Mouse (Mus musculus): Measurements from ENCODE around the gene Nomo1.

The Nomo1 gene

DNA sequence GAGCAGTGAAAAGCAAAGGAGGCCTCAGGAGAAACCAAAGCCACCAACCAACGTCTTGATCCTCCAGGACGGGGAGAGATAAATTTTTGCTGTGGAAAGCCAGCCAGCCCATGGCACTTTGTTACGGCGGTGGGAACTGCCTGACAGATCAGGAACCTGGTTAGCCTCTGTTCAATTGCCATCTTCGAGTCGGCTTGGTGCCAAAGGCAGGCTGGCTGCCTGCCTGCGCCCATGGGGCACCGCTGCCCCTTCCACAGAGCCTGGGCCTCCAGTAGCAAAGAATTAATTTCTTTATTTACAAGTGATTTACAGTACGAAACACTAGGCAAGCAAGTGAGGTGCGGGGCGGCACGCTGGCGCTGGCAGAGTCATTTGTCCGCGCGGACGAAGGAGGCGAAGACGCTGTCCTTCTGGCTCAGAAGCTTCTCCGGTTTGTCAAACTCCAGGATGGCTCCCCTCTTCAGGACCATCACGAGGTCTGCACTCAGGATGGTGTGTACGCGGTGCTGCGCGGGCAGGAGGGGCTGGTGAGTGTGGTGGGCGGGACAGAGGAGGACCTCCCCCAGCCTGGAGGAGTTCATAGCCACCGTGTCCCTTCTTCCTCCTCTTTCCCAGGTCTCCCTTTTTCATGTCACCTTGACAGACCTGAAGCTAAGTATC lies 70.9 kb downstream of the Nomo1 start:
- no peak for DNase-seq

DNA sequence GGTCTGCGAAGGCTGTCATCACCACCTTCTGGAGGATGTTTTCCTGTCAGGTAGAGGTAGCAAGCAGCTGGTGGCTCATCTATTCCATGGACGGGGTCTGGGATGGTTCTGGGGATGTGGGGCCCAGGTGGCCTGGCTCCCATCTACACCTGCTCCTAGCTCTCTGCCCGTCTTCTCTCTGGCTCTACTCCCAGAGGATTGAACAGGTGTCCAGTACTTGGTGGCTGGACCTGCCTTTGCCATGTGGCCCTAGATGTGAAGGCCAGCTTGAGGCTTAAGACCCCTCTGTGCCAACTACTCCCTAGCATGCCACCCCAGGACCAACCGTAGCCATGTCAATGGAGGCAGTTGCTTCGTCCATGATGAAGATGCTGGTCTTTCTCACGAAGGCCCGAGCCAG lies 72.0 kb downstream of the Nomo1 start:
- no peak for DNase-seq

DNA sequence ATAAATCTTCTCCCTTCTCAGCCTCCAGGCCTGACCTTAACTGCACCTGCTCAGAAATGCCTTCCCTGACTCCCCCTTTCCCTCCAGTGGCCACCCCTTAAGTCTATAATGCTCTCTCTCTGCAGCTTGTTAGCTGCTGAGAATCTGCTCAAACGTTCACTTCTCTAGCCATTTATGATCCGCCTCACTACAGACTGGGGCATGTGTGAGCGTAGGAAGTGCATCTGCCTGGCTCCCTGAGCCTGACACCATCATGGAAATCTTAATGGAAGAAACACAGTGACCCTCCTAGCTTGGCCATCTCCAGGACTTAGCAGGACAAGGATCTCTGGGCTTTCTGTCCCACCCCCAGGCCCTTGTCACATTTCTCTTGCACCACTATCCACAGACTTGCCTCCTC lies 76.6 kb downstream of the Nomo1 start:
- DNase-seq = no peak

DNA sequence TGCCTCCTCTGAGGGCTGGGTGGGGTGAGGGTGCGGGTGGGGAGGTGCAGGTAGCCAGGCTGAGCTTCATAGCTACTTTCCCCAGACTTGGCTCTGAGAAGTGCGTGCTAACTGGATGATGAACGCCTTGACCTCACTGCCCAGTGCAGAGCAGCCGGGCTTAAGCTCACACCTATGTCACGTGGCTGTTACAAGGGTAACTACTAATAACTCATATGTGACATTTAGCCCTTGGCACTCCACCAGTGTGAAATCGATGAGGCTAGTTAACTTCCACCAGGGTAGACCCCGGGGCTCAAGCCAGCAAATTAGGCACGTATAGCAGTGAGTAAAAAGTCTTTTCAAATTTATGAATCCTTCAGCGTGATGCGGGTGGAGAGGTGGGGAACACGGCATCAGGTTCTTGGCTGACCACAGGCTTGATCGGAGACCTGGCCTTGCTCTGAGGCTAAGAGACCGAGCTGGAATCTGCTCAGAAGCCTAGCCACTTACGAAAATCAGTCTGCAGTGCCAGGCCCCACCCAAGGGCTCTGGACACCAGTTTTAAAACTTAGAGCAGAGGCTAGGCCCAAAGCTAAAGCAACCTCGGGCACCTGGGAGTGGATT lies 77.8 kb downstream of the Nomo1 start:
- DNase-seq = no peak

DNA sequence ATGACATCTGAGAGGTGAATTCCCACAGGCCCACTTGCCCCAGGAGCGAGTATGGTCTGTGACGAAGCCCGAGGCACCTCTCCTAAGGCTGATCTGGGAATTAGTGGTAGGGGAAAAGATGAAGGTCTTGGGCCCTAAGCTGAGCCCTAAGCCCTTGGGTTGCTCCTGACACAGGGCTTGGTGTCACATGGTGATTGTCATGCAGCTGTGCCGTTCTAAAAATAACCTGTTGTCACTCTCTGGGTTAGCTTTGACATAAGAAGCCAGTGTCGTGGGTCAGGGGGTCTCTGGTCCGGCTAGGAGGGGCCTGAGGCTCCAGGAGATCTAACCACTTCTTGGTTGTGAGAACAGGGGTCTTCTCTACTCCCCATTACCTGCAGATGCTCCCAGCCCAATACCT lies 78.4 kb downstream of the Nomo1 start:
- DNase-seq = no peak

DNA sequence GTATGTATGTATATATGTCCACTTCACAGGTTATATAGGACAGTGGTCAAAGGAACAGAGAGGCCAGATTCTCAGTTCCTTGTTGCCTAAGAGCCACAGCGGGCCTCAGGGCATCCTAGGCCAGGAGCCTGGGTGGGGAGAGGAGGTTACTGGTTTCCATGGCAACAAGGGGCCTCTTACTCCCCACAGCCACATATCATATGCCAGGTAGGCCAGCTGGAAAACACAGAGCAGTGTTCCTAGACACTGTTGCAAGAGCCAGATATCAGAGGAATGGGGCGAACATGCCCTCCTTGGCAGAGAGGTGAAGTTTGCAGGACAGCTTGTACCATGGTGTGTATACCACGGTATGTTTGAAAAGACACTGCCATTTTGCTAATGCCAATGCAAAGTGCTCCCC lies 79.9 kb downstream of the Nomo1 start:
- no peak for DNase-seq

DNA sequence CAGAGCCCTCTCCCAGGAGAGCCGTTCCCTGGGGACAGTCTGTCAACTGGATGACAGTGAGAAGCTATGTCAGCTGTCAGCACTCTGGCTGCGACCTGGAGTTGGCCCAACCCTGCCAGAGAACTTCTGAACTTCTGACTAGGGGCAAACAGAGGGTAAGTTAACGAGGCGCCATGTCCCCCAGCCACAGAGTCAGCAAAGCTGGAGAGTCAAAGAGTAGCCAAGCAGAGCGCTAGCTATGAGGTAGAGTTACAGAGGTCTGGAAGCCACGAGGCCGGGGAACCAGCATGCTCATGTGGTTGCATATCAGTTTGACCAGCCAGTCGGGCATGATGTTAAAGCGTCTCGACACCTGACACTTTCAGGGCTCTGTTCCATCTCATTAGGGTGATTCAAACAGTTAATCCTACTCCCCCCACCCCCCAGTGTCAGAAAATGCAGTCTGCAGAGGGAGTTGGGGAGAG lies 82.7 kb downstream of the Nomo1 start:
- DNase-seq = no peak

DNA sequence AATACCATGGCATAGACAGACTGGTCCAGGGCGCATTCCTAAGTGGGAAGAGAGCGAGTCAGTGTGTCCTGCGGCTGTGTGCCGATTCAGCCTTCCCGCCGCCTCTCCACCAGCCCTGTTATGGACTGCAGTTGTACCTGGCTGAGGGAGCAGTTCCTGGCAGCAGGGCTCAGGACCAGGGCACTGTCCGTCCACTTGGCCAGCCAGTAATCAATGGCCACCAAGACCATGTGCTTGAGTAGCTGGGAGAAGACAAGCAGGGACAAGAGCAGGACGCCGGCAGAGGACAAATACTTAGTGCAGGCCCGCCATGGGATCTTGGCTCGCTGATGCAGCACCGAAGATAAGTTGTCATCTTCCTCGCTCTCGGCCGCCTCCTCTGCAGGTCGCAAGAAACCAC lies 83.5 kb downstream of the Nomo1 start:
- DNase-seq = no peak

DNA sequence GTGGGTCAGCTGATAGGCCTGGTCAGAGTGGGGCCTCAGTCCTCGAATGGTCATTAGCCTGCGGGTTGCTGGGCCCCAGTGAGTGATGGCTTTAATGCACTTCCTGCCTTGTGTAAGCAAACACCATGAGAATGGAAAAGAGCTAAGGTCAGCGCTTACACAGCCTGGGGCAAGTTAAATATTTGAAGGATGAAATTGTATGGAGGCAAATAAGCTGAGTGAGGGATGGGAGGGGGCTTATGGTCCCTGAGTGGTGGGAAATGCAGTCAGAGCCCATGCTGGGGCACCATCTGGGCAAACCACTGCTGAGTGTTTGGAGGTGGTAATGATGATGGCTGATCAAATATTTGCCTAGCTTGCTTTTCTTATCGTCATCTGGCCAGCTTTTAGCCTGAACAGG lies 89.5 kb downstream of the Nomo1 start:
- no peak for DNase-seq

DNA sequence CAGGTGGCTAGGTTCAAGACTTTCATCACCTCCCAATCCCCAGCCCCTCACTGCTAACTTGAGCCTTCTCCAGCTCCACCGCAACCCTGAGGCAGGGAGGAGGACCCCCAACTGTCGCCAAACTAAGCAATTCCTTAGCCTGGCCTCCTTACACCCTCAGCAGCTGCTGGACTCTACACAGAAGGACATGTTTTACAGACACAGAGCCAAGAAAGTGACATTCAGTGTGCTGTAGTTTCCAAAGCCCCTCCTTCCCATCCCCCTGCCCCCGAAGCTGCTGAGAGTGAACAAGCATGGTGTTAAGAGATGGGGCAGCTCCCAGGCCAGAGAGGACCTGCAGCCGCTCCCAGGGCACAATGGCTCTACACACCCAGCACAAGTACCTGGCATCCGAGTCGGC lies 91.0 kb downstream of the Nomo1 start:
- no peak for DNase-seq

DNA sequence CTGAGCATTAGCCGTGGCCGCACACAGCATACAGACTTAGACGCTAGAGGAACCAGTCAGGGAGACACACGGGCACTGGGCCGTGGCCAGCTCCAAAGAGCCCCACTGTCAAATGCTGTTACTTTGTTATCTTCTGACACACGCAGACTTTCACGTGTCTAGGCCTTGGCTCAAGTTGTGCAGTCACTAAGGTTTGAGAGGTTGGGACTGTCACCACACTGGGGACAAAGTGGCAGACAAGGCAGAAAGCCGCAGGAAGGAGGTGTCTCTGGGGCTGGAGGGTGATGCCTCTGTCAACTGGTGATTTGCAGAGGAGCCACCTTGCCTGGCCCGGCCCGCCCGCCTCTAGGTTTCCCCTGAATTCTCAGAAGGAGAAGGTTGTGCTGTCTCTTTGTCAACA lies 91.8 kb downstream of the Nomo1 start:
- DNase-seq = no peak

DNA sequence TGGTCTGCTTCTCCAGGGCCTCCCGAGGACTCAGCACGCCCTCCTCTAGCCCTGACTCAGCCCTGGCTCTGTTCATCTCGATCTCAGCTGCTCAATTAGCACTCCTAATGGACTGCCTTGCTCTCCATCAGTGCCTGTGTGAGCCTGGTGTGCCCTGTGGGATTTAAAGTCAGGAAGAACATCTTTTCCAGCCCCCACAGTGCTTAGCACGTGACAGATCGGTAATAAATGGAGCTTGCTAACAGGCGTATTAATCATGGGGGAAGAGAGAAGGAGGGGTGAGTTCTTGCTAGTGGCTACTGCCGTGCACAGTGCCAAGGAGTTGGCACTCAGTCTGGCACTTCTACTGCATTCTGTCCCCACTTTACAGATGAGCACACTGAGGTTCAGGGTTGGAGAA lies 94.7 kb downstream of the Nomo1 start:
- DNase-seq = no peak

DNA sequence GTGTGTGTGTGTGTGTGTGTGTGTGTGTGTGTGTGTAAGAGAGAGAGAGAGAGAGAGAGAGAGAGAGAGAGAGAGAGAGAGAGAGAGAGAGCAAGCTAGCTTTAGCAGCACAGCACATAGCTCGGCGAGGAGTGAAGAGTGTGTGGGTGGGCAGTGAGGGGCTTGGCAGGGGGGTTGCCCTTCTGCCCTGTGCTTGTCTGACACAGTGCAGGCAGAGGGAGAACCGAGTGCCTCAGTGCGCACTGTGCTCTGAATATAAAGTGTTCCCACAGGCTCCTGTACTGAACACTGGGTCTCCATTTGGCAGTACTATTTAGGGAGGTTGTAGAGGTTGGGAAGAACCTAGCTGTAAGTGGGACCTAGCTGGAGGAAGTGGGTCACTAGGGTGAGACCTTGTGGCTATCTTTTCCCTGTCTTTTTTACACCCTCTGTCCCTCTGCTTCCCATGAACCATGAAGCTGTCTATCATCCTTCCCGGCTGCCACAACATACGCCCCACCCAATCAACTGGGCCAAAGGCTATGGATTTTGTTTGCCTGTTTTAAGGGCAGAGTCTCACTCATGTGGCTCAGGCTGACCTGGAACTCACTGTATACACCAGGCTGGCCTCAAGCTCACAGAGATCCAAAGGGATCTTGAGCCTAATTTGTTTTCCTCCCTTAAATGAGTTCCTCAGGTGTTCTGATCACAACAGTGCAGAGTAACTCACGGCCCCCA lies 96.1 kb downstream of the Nomo1 start:
- no peak for DNase-seq

DNA sequence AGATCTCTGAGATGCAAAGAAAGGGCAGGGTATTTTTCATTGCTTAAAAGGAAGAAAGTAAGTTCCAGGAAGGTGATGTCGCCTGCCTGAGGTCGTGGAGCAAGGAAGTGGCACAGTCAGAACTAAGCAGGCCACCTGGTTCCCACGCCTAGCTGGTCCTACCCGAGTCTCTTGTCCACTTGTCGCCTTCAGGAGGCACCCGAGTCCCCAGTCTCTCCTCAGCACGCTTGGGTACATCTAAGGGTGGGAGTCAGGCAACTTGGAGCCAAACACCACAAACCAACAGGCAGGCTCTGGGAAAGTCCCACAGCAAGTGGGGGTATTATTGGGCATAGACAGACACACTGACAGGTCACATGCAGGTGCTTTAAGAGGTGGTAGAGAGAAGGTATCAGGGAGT lies 97.2 kb downstream of the Nomo1 start:
- DNase-seq = no peak

DNA sequence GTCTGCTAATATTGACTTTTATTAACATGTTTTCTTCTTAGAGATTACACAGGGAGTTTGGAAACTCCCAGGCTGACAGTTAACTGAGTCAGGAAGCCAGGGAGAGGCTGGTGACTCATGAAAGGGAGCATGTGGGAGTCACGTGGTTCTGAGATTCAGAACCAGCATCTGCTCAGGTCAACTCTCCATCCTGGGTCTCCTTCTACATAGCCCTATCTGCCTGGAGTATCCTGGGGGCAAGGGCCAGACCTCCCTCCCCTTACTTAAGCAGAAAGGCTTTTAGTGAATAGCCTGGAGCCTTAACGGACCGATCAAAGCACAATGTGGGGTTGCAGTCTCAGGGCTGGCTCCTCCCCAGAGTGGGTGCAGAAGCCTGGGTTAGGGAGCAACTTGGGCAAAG lies 97.8 kb downstream of the Nomo1 start:
- no peak for DNase-seq

DNA sequence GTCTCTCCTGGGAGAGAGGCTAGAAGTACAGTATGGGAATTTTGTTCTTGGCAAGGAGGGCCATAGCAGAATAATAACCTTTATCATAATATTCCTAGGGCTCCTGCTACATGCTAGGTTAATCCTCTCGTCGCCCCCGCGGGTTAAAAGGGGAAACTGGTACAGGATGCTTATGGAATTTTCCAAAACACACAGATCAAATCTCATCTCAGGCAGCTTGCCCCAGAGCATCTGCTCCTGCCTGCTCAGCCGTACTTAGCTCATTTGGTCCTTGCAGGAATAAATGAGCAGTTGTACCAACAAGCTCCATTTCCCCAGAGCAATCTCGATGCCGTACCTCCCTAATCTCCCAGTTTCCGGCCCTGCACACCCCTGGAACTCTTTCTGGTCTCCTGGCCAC lies 98.3 kb downstream of the Nomo1 start:
- no peak for DNase-seq

DNA sequence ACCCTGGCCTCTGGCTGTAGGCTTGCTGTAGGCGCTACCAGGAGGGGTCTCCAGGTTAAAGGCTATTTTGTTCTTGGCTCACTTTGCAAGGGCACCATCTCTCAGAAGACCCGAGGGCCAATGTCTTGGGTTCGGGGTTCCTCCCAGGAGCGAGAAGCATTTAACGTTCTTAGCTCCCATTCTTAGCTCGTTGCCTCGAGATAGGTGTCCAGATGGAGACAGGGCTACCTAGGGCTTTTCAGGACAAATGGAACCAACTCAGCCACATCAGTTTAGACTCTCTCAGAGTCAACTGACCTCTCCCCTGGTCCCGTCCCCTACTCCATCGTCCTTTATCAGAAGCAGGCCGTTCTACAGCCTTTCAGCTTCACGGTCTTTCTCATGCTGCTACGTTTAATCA lies 98.7 kb downstream of the Nomo1 start:
- DNase-seq = no peak

All from thymus, postnatal 14 days (tissue).